Mouse (Mus musculus) CD4-positive, CD25-positive, alpha-beta regulatory T cell, adult 2 months (primary cell): ENCODE data around the gene Ttc17.

Experiments
- DNase-seq: peaks from one replicate; pipeline ENCODE4 v3.0.0-alpha.2; 2012; ENCODE audit warnings: low read depth, low spot score

The Ttc17 gene

GRCm38 (mm10) chr2:94381057-94381647 is 25.3 kb downstream of the Ttc17 start:
- no peak for DNase-seq

GRCm38 (mm10) chr2:94378678-94379077 is 27.8 kb downstream of the Ttc17 start:
- DNase-seq = no peak

- DNase-seq = peak; percentile 49
Observed at GRCm38 (mm10) chr2:94371093-94371492, 35.4 kb downstream of the Ttc17 start.

- DNase-seq = no peak
Observed at GRCm38 (mm10) chr2:94363821-94364220, 42.7 kb downstream of the Ttc17 start.

- DNase-seq = peak; percentile 76
Observed at GRCm38 (mm10) chr2:94360398-94360973, 46.0 kb downstream of the Ttc17 start.

- DNase-seq = no peak
Observed at GRCm38 (mm10) chr2:94348165-94348591, 58.3 kb downstream of the Ttc17 start.

GRCm38 (mm10) chr2:94346746-94347145 is 59.7 kb downstream of the Ttc17 start:
- DNase-seq = no peak

- no peak for DNase-seq
Observed at GRCm38 (mm10) chr2:94344624-94345023, 61.9 kb downstream of the Ttc17 start.

- DNase-seq = no peak
Observed at GRCm38 (mm10) chr2:94343290-94344285, 62.9 kb downstream of the Ttc17 start.

GRCm38 (mm10) chr2:94340769-94341168 is 65.7 kb downstream of the Ttc17 start:
- DNase-seq = no peak

GRCm38 (mm10) chr2:94339495-94339894 is 67.0 kb downstream of the Ttc17 start:
- DNase-seq = no peak

GRCm38 (mm10) chr2:94336336-94336735 is 70.2 kb downstream of the Ttc17 start:
- DNase-seq = no peak

GRCm38 (mm10) chr2:94334742-94335046 is 71.8 kb downstream of the Ttc17 start:
- no peak for DNase-seq

- no peak for DNase-seq
Observed at GRCm38 (mm10) chr2:94333841-94334741, 72.4 kb downstream of the Ttc17 start.

- DNase-seq = no peak
Observed at GRCm38 (mm10) chr2:94333086-94333485, 73.4 kb downstream of the Ttc17 start.

GRCm38 (mm10) chr2:94329336-94329735 is 77.2 kb downstream of the Ttc17 start:
- DNase-seq = no peak

GRCm38 (mm10) chr2:94327836-94328235 is 78.7 kb downstream of the Ttc17 start:
- no peak for DNase-seq

GRCm38 (mm10) chr2:94319780-94320179 is 86.7 kb downstream of the Ttc17 start:
- DNase-seq = no peak

- peak; percentile 9 for DNase-seq
Observed at GRCm38 (mm10) chr2:94316526-94316925, 90.0 kb downstream of the Ttc17 start.

GRCm38 (mm10) chr2:94303984-94304383 is 102.5 kb downstream of the Ttc17 start:
- no peak for DNase-seq

- no peak for DNase-seq
Observed at GRCm38 (mm10) chr2:94302393-94302792, 104.1 kb downstream of the Ttc17 start.

GRCm38 (mm10) chr2:94301749-94302148 is 104.7 kb downstream of the Ttc17 start:
- DNase-seq = no peak
